Mouse (Mus musculus): ENCODE results near the gene Git2.

GRCm38 (mm10) chr5:114733606-114734005 is 41.7 kb downstream of the Git2 start:
- TF ChIP-seq CTCF (IDR thresholded peaks at IDR 0.05; ENCODE audit: low read depth, low read length) (no peak), GATA2 (IDR thresholded peaks at IDR 0.05; ENCODE audit: borderline replicate concordance, low read depth, low read length) (no peak), GATA1 (IDR thresholded peaks at IDR 0.05; ENCODE audit: borderline replicate concordance, low read length) (no peak), TAL1 (conservative IDR thresholded peaks at IDR 0.05; ENCODE audit: low read depth, low read length) (no peak)

Measured in G1E (cell line).